Mouse (Mus musculus): ENCODE measurements around the gene Trpc5.

The Trpc5 gene

GRCm38 (mm10) chrX:144688142-144688206 is at the start of gene Trpc5:
Gene Trpc5 (minus strand): TSS chrX:144688180.
- DNase-seq: no peak

GRCm38 (mm10) chrX:144716330-144716729 is 28.4 kb upstream of the Trpc5 start:
- DNase-seq: no peak

GRCm38 (mm10) chrX:144689859-144690181 is 1.8 kb upstream of the Trpc5 start:
- DNase-seq: no peak

- DNase-seq: no peak
Measured at GRCm38 (mm10) chrX:144689119-144689858, 1.3 kb upstream of the Trpc5 start.

- DNase-seq: no peak
Measured at GRCm38 (mm10) chrX:144688207-144689118, 483 bp upstream of the Trpc5 start, which contains the start of gene Rtl4. Gene Rtl4 (plus strand): TSS chrX:144688907.

- no peak for DNase-seq
Measured at GRCm38 (mm10) chrX:144687742-144688141, 238 bp downstream of the Trpc5 start.

GRCm38 (mm10) chrX:144652196-144652595 is 35.8 kb downstream of the Trpc5 start:
- DNase-seq: no peak

- no peak for DNase-seq
Measured at GRCm38 (mm10) chrX:144645394-144645793, 42.6 kb downstream of the Trpc5 start.

- DNase-seq: no peak
Measured at GRCm38 (mm10) chrX:144644756-144645155, 43.2 kb downstream of the Trpc5 start.

- DNase-seq: no peak
Measured at GRCm38 (mm10) chrX:144612753-144613152, 75.2 kb downstream of the Trpc5 start.

GRCm38 (mm10) chrX:144536431-144536830 is 151.5 kb downstream of the Trpc5 start:
- no peak for DNase-seq

GRCm38 (mm10) chrX:144526042-144526441 is 161.9 kb downstream of the Trpc5 start:
- DNase-seq: no peak

- DNase-seq: no peak
Measured at GRCm38 (mm10) chrX:144523239-144523638, 164.7 kb downstream of the Trpc5 start.

- DNase-seq: no peak
Measured at GRCm38 (mm10) chrX:144491394-144491793, 196.6 kb downstream of the Trpc5 start.

- DNase-seq: no peak
Measured at GRCm38 (mm10) chrX:144464416-144464815, 223.6 kb downstream of the Trpc5 start.

GRCm38 (mm10) chrX:144456281-144456680 is 231.7 kb downstream of the Trpc5 start, which contains the start of gene Trpc5os:
Gene Trpc5os (plus strand): TSS chrX:144456581.
- no peak for DNase-seq

- no peak for DNase-seq
Measured at GRCm38 (mm10) chrX:144423848-144424247, 264.1 kb downstream of the Trpc5 start.

GRCm38 (mm10) chrX:144421091-144421490 is 266.9 kb downstream of the Trpc5 start:
- DNase-seq: no peak

- DNase-seq: no peak
Measured at GRCm38 (mm10) chrX:144420259-144420658, 267.7 kb downstream of the Trpc5 start.

GRCm38 (mm10) chrX:144408036-144408435 is 279.9 kb downstream of the Trpc5 start:
- DNase-seq: no peak

GRCm38 (mm10) chrX:144403526-144403925 is 284.5 kb downstream of the Trpc5 start:
- peak; percentile 32 to 45 for DNase-seq

- DNase-seq: no peak
Measured at GRCm38 (mm10) chrX:144374196-144374595, 313.8 kb downstream of the Trpc5 start.

GRCm38 (mm10) chrX:144338355-144338754 is 349.6 kb downstream of the Trpc5 start:
- no peak for DNase-seq

- DNase-seq: no peak
Measured at GRCm38 (mm10) chrX:144337938-144338337, 350.0 kb downstream of the Trpc5 start.

Data from lung, postnatal 4 days (tissue).